Mouse (Mus musculus): ENCODE measurements around the gene Lsamp. TPM values are rescaled to one million over a fixed set of nuclear protein-coding genes. Genes with fewer than 3 reads are reported as not detected.

Gene Lsamp
- total and polyA plus RNA-seq, 2 experiments from 2014 or later = 122 to 157 TPM

DNA sequence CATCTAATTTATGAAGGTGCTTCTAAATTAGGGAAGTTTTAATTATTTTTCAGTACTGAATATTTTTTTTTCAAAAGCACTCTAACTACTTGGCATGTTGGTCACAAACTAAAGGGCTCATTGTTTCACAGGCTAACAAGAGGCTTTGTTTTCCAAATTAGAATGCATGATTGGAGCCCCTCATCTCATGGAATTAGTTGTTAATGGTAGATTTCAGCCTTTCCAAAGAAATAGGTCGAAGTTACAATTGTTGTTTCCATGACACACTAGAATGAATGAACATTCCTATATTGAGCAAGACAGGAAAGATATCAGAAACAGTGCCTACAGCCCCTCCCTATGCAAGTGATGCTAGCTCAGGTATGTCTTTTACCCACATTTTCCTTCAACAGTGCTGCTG lies 26.9 kb downstream of the Lsamp start:
- H3K4me2 ChIP-seq (ENCODE audit: low read depth, low read length) = no peak overlapping the region
- H3K4me1 ChIP-seq (ENCODE audit: insufficient read depth, low read length) = no peaks in the 10 kb centered on the region
- WGBS = 30% methylated on average over 1 of the region's 1 CpGs
- no peaks in the 10 kb centered on the region for H3K9me3 ChIP-seq (ENCODE audit: low read length)
- H3K27me3 ChIP-seq (ENCODE audit: insufficient read depth, low read length) = no peaks in the 10 kb centered on the region
- no peak for TF ChIP-seq CTCF (IDR thresholded peaks at IDR 0.05; ENCODE audit: low read depth)
- ATAC-seq (no peak), DNase-seq (ENCODE audit: low spot score) (no peak)
- no peak overlapping the region for H3K27ac ChIP-seq
- no peak overlapping the region for H3K4me3 ChIP-seq (ENCODE audit: low read length)
- H3K9ac ChIP-seq (replicated peaks; ENCODE audit: low read length) = no peak overlapping the region
- no peaks in the 10 kb centered on the region for H3K36me3 ChIP-seq (ENCODE audit: insufficient read depth, low read length)

DNA sequence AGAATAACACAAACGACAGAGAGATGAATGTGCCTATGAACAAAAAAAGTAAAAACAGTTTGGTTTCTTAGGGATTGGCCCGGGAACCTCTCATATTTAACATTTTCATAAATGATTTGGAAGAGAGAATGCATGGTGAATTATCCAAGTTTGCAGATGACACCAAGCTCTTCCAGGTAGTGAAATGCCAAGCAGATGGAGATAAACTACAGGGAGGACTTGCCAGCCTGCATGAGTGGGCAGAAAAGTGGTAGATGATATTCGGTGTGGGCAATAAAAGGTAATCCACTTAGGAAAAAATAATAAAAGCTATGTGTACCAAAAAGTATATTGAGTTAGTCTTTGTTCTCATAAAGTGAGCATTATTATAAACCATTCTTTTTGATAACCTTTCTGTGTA lies 38.5 kb downstream of the Lsamp start:
- no peaks in the 10 kb centered on the region for H3K4me1 ChIP-seq (ENCODE audit: insufficient read depth, low read length)
- H3K4me2 ChIP-seq (ENCODE audit: low read depth, low read length) = no peak overlapping the region
- no peak for DNase-seq (ENCODE audit: low spot score)
- 88% methylated on average over 3 of the region's 3 CpGs for WGBS
- no peaks in the 10 kb centered on the region for H3K9me3 ChIP-seq (ENCODE audit: low read length)
- no peaks in the 10 kb centered on the region for H3K36me3 ChIP-seq (ENCODE audit: insufficient read depth, low read length)
- no peak for TF ChIP-seq CTCF (IDR thresholded peaks at IDR 0.05; ENCODE audit: low read depth)
- ATAC-seq = no peak
- no peak overlapping the region for H3K4me3 ChIP-seq (ENCODE audit: low read length)
- H3K27ac ChIP-seq = no peak overlapping the region
- H3K27me3 ChIP-seq (ENCODE audit: insufficient read depth, low read length) = no peaks in the 10 kb centered on the region
- no peak overlapping the region for H3K9ac ChIP-seq (replicated peaks; ENCODE audit: low read length)

DNA sequence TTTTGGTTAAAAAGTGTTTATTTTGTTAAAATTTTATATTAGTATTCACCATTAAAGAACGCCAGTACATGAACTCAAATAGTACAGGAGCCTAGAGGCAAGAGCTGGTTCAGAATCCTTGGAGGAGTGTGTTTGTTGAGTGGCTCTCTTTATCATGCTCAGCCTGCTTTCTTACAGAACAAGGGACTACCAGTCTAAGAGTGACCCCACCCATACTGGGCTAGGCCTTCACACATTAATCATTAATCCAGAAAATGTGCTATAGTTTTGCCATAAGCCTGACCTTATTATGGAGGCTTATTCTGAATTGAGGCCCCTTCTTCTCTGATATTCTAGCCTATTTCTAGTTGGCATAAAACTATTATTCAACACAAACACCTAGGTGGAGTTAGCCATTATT lies 52.6 kb downstream of the Lsamp start:
- H3K4me1 ChIP-seq (ENCODE audit: insufficient read depth, low read length) = no peaks in the 10 kb centered on the region
- WGBS = 93% methylated on average over 1 of the region's 1 CpGs
- no peaks in the 10 kb centered on the region for H3K9me3 ChIP-seq (ENCODE audit: low read length)
- no peaks in the 10 kb centered on the region for H3K36me3 ChIP-seq (ENCODE audit: insufficient read depth, low read length)
- no peak overlapping the region for H3K4me2 ChIP-seq (ENCODE audit: low read depth, low read length)
- no peak overlapping the region for H3K27ac ChIP-seq
- DNase-seq (ENCODE audit: low spot score) = no peak
- no peak for TF ChIP-seq CTCF (IDR thresholded peaks at IDR 0.05; ENCODE audit: low read depth)
- H3K4me3 ChIP-seq (ENCODE audit: low read length) = no peak overlapping the region
- no peak overlapping the region for H3K9ac ChIP-seq (replicated peaks; ENCODE audit: low read length)
- ATAC-seq = no peak
- H3K27me3 ChIP-seq (ENCODE audit: insufficient read depth, low read length) = no peaks in the 10 kb centered on the region

DNA sequence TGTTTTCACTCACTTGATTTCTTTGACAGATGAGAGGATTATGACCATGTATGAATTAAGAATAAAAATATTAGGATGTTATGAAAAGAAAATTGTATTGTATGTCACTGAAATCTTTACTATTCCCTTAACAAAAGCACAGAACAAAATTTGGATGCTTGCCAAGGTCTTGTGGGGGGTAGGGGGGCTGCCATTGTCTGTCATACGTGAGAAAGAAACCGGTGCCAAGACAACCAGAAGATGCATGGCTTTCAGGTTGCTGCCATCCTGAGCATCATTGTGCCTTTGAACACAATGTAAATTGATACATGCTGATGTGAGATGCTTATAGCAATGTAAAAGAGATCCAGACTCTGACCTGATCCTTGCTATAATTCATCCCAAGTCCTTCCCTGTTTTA lies 75.4 kb downstream of the Lsamp start:
- WGBS = 32% methylated on average over 2 of the region's 2 CpGs
- H3K4me1 ChIP-seq (ENCODE audit: insufficient read depth, low read length) = no peaks in the 10 kb centered on the region
- H3K36me3 ChIP-seq (ENCODE audit: insufficient read depth, low read length) = no peaks in the 10 kb centered on the region
- H3K9me3 ChIP-seq (ENCODE audit: low read length) = no peaks in the 10 kb centered on the region
- peak overlapping the region; percentile 11; the same call in 1 of the 2 replicates for H3K27ac ChIP-seq
- H3K4me3 ChIP-seq (ENCODE audit: low read length) = no peak overlapping the region
- ATAC-seq = no peak
- H3K9ac ChIP-seq (replicated peaks; ENCODE audit: low read length) = no peak overlapping the region
- H3K27me3 ChIP-seq (ENCODE audit: insufficient read depth, low read length) = no peaks in the 10 kb centered on the region
- H3K4me2 ChIP-seq (ENCODE audit: low read depth, low read length) = no peak overlapping the region
- no peak for TF ChIP-seq CTCF (IDR thresholded peaks at IDR 0.05; ENCODE audit: low read depth)
- DNase-seq (ENCODE audit: low spot score) = peak; percentile 43

DNA sequence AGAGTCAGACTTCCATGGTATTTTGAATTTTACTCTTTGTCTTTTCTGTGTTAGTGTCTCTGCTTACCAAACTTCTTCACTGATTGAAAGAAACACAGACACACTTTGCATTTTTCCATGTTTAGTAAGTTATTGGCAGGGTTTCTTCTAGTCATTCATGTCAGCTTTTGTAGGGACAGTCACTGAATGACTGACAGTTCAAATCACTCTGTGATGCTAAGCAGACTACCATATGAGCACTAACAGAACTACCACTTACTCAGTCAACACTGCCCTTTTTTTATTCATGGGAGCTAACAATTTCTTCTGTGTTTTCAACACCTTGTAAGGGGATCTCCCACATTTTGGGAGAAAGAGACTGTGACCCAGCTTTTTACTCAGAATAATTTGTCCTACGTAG lies 75.8 kb downstream of the Lsamp start:
- Histone ChIP-seq H3K9me3 (ENCODE audit: low read length) (no peaks in the 10 kb centered on the region), H3K4me3 (ENCODE audit: low read length) (no peak overlapping the region), H3K36me3 (ENCODE audit: insufficient read depth, low read length) (no peaks in the 10 kb centered on the region), H3K27ac (peak overlapping the region; percentile 11; the same call in 1 of the 2 replicates), H3K4me2 (ENCODE audit: low read depth, low read length) (no peak overlapping the region), H3K27me3 (ENCODE audit: insufficient read depth, low read length) (no peaks in the 10 kb centered on the region), H3K9ac (replicated peaks; ENCODE audit: low read length) (no peak overlapping the region), H3K4me1 (ENCODE audit: insufficient read depth, low read length) (no peaks in the 10 kb centered on the region)
- 73% methylated on average over 1 of the region's 1 CpGs for WGBS
- ATAC-seq = no peak
- no peak for TF ChIP-seq CTCF (IDR thresholded peaks at IDR 0.05; ENCODE audit: low read depth)
- DNase-seq (ENCODE audit: low spot score) = no peak

DNA sequence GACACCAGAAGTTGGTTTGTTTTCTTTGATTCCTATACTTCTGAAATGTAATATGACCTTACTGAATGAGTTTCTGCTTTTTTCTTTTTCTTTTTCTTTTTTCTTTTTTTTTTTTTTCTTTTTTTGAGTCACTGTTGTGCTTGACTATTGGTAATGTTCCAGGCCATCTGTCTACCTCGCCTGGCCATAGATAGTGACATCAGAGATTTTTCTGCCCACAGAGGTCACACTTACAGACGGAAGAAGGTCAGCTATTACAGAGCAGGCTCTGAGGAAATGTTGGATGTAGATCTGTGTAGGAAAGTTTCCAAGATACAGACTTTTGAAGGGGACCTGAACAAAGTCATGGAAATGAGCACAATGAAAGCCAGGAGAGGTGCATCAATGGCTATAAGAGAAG lies 76.3 kb downstream of the Lsamp start:
- no peaks in the 10 kb centered on the region for H3K36me3 ChIP-seq (ENCODE audit: insufficient read depth, low read length)
- H3K27me3 ChIP-seq (ENCODE audit: insufficient read depth, low read length) = no peaks in the 10 kb centered on the region
- no peak overlapping the region for H3K4me3 ChIP-seq (ENCODE audit: low read length)
- DNase-seq (ENCODE audit: low spot score) = peak; percentile 39
- no peak for TF ChIP-seq CTCF (IDR thresholded peaks at IDR 0.05; ENCODE audit: low read depth)
- 0 out of 2 replicates have a peak overlapping the region, but pooled peaks have one; percentile 11 for H3K27ac ChIP-seq
- no peak overlapping the region for H3K4me2 ChIP-seq (ENCODE audit: low read depth, low read length)
- no peaks in the 10 kb centered on the region for H3K4me1 ChIP-seq (ENCODE audit: insufficient read depth, low read length)
- 42% methylated on average over 2 of the region's 2 CpGs for WGBS
- ATAC-seq = no peak
- H3K9ac ChIP-seq (replicated peaks; ENCODE audit: low read length) = no peak overlapping the region
- H3K9me3 ChIP-seq (ENCODE audit: low read length) = no peaks in the 10 kb centered on the region

DNA sequence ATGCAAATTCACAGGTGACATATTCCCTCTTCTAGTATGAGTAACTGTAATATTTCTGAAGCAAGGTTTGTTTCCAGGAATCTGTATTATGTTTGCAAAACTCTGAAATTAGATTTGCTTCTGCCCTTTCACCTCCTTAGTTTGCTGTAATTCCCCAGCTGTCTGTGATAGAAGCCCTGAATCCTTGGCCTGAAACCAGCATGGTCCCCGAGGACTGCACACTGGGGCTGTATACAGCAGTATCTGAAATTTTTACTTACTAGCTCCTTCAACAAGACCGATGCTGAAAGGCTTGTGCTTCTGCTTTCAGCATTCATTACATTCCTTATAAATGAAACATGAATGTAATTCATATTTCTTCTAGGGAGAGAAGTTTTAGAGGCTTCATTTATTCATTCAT lies 91.4 kb downstream of the Lsamp start:
- Histone ChIP-seq H3K9me3 (ENCODE audit: low read length) (no peaks in the 10 kb centered on the region), H3K4me3 (ENCODE audit: low read length) (no peak overlapping the region), H3K4me2 (ENCODE audit: low read depth, low read length) (no peak overlapping the region), H3K4me1 (ENCODE audit: insufficient read depth, low read length) (no peaks in the 10 kb centered on the region), H3K27ac (no peak overlapping the region), H3K9ac (replicated peaks; ENCODE audit: low read length) (no peak overlapping the region), H3K27me3 (ENCODE audit: insufficient read depth, low read length) (no peaks in the 10 kb centered on the region), H3K36me3 (ENCODE audit: insufficient read depth, low read length) (no peaks in the 10 kb centered on the region)
- DNase-seq (ENCODE audit: low spot score) (peak; percentile 32), ATAC-seq (no peak)
- TF ChIP-seq CTCF (IDR thresholded peaks at IDR 0.05; ENCODE audit: low read depth) = no peak
- WGBS = 71% methylated on average over 2 of the region's 2 CpGs
